Mouse (Mus musculus) myocyte (in vitro differentiated cells): ENCODE results near the gene Cplx3. TPM values are rescaled to one million over a fixed set of nuclear protein-coding genes. Genes with fewer than 3 reads are reported as not detected.
A peak's percentile ranks its signal among the peaks of the same experiment; 100 is the strongest.

ENCODE experiments used
- H3K27me3 ChIP-seq: one replicate; pipeline ENCODE4 v1.6.1; 2011; ENCODE audit not compliant: control insufficient read depth, insufficient read depth, insufficient read length
- H3K36me3 ChIP-seq: one replicate; pipeline ENCODE4 v1.6.1; 2011; ENCODE audit not compliant: control insufficient read depth, insufficient read depth
- H3K4me2 ChIP-seq: one replicate; pipeline ENCODE4 v1.6.1; 2011; ENCODE audit warnings: low read depth, control low read depth
- H3K4me3 ChIP-seq: one replicate; pipeline ENCODE4 v1.5.1; 2011; ENCODE audit warnings: mild to moderate bottlenecking, control low read depth, moderate library complexity
- H3K79me2 ChIP-seq: one replicate; pipeline ENCODE4 v1.6.1; 2011; ENCODE audit not compliant: control insufficient read depth, insufficient read depth
- H3ac ChIP-seq: one replicate; pipeline ENCODE4 v1.6.1; 2011; ENCODE audit not compliant: control insufficient read depth, insufficient read length
- CEBPB ChIP-seq: IDR thresholded peaks from 2 replicates; pipeline ENCODE4 v1.6.1; 2011; ENCODE audit warnings: mild to moderate bottlenecking, moderate library complexity; ENCODE audit not compliant: poor library complexity, insufficient read depth, severe bottlenecking
- E2F4 ChIP-seq: IDR thresholded peaks from one replicate; pipeline ENCODE4 v1.6.1; 2011; ENCODE audit warnings: mild to moderate bottlenecking, control low read depth, moderate library complexity; ENCODE audit not compliant: insufficient read depth
- MAX ChIP-seq: IDR thresholded peaks from one replicate; pipeline ENCODE4 v1.6.1; 2011; ENCODE audit warnings: low read depth, mild to moderate bottlenecking, control low read depth
- MYOD1 ChIP-seq, 3 experiments: IDR thresholded peaks; one replicate each; pipeline ENCODE4 v1.6.1; 2011; ENCODE audit warnings: control low read depth in 2 of 3, low read depth in 2 of 3, mild to moderate bottlenecking in 2 of 3, moderate library complexity in 1 of 3; ENCODE audit not compliant: insufficient read length in 2 of 3, control insufficient read depth in 1 of 3
- MYOG ChIP-seq, 3 experiments: IDR thresholded peaks; one replicate each; pipeline ENCODE4 v1.6.1; 2011; ENCODE audit warnings: control low read depth in 2 of 3, low read depth in 2 of 3, mild to moderate bottlenecking in 2 of 3; ENCODE audit not compliant: insufficient read length in 2 of 3, control insufficient read depth in 1 of 3, insufficient read depth in 1 of 3
- POLR2A ChIP-seq: IDR thresholded peaks from one replicate; pipeline ENCODE4 v1.6.1; 2011; ENCODE audit warnings: low read depth, mild to moderate bottlenecking, control low read depth, moderate library complexity; ENCODE audit not compliant: insufficient read length
- POLR2AphosphoS2 ChIP-seq: IDR thresholded peaks from one replicate; pipeline ENCODE4 v1.6.1; 2011; ENCODE audit warnings: low read depth, control low read depth; ENCODE audit not compliant: insufficient read length
- REST ChIP-seq: IDR thresholded peaks from one replicate; pipeline ENCODE4 v1.6.1; 2011; ENCODE audit warnings: mild to moderate bottlenecking, control low read depth, moderate library complexity; ENCODE audit not compliant: insufficient read depth, insufficient read length
- SRF ChIP-seq: IDR thresholded peaks from one replicate; pipeline ENCODE4 v1.6.1; 2011; ENCODE audit warnings: low read depth; ENCODE audit not compliant: control insufficient read depth, insufficient read length
- TCF12 ChIP-seq: IDR thresholded peaks from one replicate; pipeline ENCODE4 v1.6.1; 2011; ENCODE audit warnings: mild to moderate bottlenecking, control low read depth; ENCODE audit not compliant: poor library complexity, insufficient read depth, severe bottlenecking
- TCF3 ChIP-seq: IDR thresholded peaks from one replicate; pipeline ENCODE4 v1.6.1; 2011; ENCODE audit warnings: low read depth, control low read depth; ENCODE audit not compliant: insufficient read length
- USF1 ChIP-seq: IDR thresholded peaks from one replicate; pipeline ENCODE4 v1.6.1; 2011; ENCODE audit warnings: low read depth, mild to moderate bottlenecking, control low read depth, moderate library complexity
- polyA plus RNA-seq: library from polyadenylated mRNA; unstranded; fragments of >200 nt; fragmentation: generic; extraction: Trizol; gene quantifications from one replicate; pipeline ENCODE4 v1.2.1, GENCODE M21; 2012; ENCODE audit warnings: missing spikeins

The Cplx3 gene
- polyA plus RNA-seq, 1 experiment = 0.23 TPM

DNA sequence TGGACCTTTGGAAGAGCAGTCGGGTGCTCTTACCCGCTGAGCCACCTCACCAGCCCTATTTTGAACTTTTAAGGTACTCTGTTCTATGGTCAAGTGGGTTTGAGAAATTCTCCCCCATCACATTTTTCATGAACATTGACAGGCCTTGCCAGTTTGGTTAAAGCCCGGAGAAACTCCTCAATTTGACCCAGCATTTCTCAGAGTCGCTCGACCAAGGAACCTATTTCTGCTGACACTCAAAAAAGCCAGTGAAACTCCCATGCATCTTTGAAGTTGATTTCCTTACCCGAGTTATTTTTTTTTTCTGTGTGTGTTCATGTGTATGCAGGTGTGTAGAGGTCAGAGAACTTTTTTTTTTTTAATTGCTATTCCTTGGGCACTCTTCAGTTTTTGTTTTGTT, 41.5 kb downstream of the Cplx3 start:
- Histone ChIP-seq H3K4me2 (no peak overlapping the region), H3ac (no peak overlapping the region), H3K4me3 (no peak overlapping the region), H3K27me3 (no peaks in the 10 kb centered on the region), H3K36me3 (peaks cover 7% of the 10 kb centered on the region), H3K79me2 (peaks cover 41% of the 10 kb centered on the region)
- no peak for TF ChIP-seq SRF
- no peak for TF ChIP-seq CEBPB
- no peak for TF ChIP-seq USF1
- TF ChIP-seq TCF12 = no peak
- TF ChIP-seq REST = no peak
- TF ChIP-seq POLR2A = no peak
- TF ChIP-seq MYOD1 (IDR thresholded peaks at IDR 0.05; ENCODE audit: control insufficient read depth in 1 of 3, insufficient read length in 2 of 3, low read depth in 2 of 3) = no peak

DNA sequence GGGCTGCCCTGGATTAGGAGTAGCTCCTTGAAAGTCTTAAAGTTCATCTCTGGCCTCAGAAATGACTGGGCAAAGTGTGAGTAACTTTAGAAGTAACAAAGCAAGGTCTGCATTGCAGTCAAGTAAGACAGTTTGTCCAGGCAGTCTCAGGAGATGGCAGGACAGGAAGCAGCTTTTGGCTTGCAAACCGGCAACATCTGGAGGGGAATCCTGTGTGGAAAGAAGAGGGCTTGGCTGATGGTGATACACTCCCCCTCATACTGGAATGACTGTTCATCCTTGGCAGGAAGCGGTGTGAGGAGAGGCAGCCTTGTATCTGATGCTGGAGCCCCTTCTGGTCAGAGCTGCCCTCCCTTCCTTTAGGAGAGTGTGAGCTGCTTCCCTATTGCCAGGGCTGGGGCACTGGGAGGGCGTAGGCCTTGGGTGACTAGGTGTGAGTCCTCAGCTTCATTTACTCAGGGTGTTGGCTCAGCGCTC, 43.1 kb downstream of the Cplx3 start:
- peaks cover 41% of the 10 kb centered on the region for H3K79me2 ChIP-seq
- no peak overlapping the region for H3ac ChIP-seq
- H3K4me3 ChIP-seq = no peak overlapping the region
- no peak for TF ChIP-seq TCF12
- no peak for TF ChIP-seq MYOG (IDR thresholded peaks at IDR 0.05; ENCODE audit: control insufficient read depth in 1 of 3, insufficient read depth in 1 of 3, insufficient read length in 2 of 3, low read depth in 2 of 3)
- TF ChIP-seq CEBPB = no peak
- TF ChIP-seq POLR2AphosphoS2 = no peak
- TF ChIP-seq POLR2A = no peak
- TF ChIP-seq TCF3 = no peak
- no peak for TF ChIP-seq REST
- TF ChIP-seq MAX = no peak
- TF ChIP-seq E2F4 = no peak
- no peak for TF ChIP-seq USF1
- TF ChIP-seq SRF = no peak
- no peak for TF ChIP-seq MYOD1 (IDR thresholded peaks at IDR 0.05; ENCODE audit: control insufficient read depth in 1 of 3, insufficient read length in 2 of 3, low read depth in 2 of 3)
- no peaks in the 10 kb centered on the region for H3K36me3 ChIP-seq
- H3K27me3 ChIP-seq = no peaks in the 10 kb centered on the region
- H3K4me2 ChIP-seq = peak overlapping the region; percentile 89

DNA sequence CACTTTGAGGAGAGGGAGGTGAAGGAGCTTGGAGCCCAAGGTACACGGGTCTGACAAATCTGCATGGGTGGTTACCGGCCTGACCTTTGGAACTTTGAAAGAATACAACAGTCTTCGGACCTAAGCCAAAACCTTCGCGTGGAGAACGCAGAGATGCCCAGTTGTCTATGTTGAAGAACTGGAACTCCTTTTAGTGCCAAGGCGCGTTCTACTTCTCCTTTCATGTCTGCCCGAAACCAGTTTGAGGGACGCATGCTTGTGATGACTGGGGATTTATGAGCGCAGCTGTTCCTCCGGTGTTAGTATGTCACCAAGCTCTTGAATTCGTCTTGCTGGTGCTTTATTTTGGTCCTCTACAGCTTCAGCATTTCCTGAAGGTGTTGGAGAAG, 44.4 kb downstream of the Cplx3 start:
- H3K4me3 ChIP-seq = peak overlapping the region; percentile 57
- H3K27me3 ChIP-seq = no peaks in the 10 kb centered on the region
- H3K36me3 ChIP-seq = no peaks in the 10 kb centered on the region
- TF ChIP-seq TCF12 (peak; percentile 70), MYOD1 (IDR thresholded peaks at IDR 0.05; ENCODE audit: control insufficient read depth in 1 of 3, insufficient read length in 2 of 3, low read depth in 2 of 3) (peak; percentile 87 to 92 (median 90)), USF1 (no peak), MYOG (IDR thresholded peaks at IDR 0.05; ENCODE audit: control insufficient read depth in 1 of 3, insufficient read depth in 1 of 3, insufficient read length in 2 of 3, low read depth in 2 of 3) (peak in 2 of 3 experiments; percentile 65 to 70)
- peak overlapping the region; percentile 89 for H3K4me2 ChIP-seq
- peaks cover 40% of the 10 kb centered on the region for H3K79me2 ChIP-seq
- peak overlapping the region; percentile 43 for H3ac ChIP-seq

DNA sequence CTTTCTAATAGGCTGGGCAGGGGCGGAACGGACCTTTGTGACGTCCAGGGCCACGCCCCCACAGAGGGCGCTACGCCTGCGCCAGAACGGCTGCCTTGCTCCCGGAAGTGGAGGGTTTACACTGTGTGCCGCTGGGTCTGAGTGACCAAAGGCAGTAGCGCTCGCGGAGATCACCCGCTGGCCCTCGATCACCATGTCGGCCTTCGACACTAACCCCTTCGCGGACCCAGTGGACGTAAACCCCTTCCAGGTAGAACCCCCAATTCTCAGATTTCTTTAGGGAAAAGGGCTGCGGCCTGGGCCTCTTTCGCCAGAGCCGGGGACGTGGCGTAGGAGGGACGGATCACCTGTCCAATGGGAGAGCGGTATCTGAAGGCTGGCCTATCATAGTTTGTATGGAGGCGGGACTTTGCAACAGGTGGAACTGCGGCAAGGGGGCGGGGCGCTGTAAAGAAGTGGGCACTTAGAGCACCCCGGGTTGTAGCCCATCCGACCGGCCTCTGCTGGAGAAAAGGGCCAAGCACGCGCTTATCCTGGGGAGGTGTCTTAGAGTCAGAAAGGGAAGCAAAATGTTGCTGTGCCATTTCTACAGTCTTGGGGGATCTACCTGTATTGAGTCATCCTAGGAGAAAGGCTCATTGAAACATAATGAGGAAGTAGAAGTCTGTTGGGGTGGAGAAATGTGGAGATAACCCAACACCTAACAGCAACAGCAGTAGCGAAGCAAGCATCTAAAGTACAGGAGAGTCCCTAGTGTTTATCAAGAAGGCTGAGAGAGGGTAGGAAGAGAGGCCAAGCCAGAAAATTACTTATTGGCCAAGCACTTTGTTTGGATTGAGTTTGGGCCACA, 45.0 kb downstream of the Cplx3 start, which contains the start of gene Scamp2:
TSS of gene Scamp2 (plus strand) at position 83 of the 850 bp plus-strand sequence.
- H3K4me2 ChIP-seq = peak within 1 kb of the TSS; percentile 91
- TF ChIP-seq POLR2AphosphoS2 (peak; percentile 88), REST (no peak), MYOG (IDR thresholded peaks at IDR 0.05; ENCODE audit: control insufficient read depth in 1 of 3, insufficient read depth in 1 of 3, insufficient read length in 2 of 3, low read depth in 2 of 3) (peak; percentile 2 to 72 (median 17)), CEBPB (no peak), TCF3 (no peak), MYOD1 (IDR thresholded peaks at IDR 0.05; ENCODE audit: control insufficient read depth in 1 of 3, insufficient read length in 2 of 3, low read depth in 2 of 3) (peak in 1 of 3 experiments; percentile 70), MAX (no peak), USF1 (no peak), SRF (no peak), TCF12 (no peak), POLR2A (peak; percentile 86), E2F4 (no peak)
- H3K4me3 ChIP-seq = peak within 1 kb of the TSS; percentile 57

DNA sequence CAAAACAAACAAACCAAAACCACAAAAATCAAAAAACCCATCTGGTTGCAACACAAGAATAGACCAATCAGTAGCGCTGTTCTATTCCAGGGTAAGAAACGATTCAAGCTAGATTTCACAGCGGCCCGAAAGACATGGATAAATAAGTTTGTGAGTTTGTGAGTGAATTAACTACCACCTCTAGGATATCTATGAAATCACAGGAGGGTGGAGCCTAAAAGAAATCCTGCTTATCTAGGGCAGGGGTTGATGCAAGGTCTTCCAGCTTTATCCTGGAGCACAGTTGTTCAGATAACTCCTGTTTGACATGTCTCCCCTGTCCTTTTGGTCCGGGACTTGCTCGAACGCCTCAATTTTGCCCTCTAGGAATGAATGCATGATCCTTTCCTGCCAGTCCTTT, 45.8 kb downstream of the Cplx3 start:
- Histone ChIP-seq H3ac (no peak overlapping the region), H3K27me3 (no peaks in the 10 kb centered on the region), H3K36me3 (no peaks in the 10 kb centered on the region), H3K4me2 (peak overlapping the region; percentile 91), H3K79me2 (peaks cover 33% of the 10 kb centered on the region), H3K4me3 (peak overlapping the region; percentile 57)
- no peak for TF ChIP-seq POLR2A
- no peak for TF ChIP-seq SRF
- TF ChIP-seq MYOG (IDR thresholded peaks at IDR 0.05; ENCODE audit: control insufficient read depth in 1 of 3, insufficient read depth in 1 of 3, insufficient read length in 2 of 3, low read depth in 2 of 3) = no peak
- TF ChIP-seq POLR2AphosphoS2 = no peak
- no peak for TF ChIP-seq REST
- TF ChIP-seq TCF3 = no peak
- no peak for TF ChIP-seq MYOD1 (IDR thresholded peaks at IDR 0.05; ENCODE audit: control insufficient read depth in 1 of 3, insufficient read length in 2 of 3, low read depth in 2 of 3)
- TF ChIP-seq CEBPB = no peak
- no peak for TF ChIP-seq USF1
- no peak for TF ChIP-seq E2F4
- TF ChIP-seq TCF12 = no peak
- no peak for TF ChIP-seq MAX

More for the DNA sequence above, 45.0 kb downstream of the Cplx3 start, which contains the start of gene Scamp2:
- H3K36me3 ChIP-seq = no peaks in the 10 kb centered on the region
- peaks cover 34% of the 10 kb centered on the region for H3K79me2 ChIP-seq
- peak within 1 kb of the TSS; percentile 43 for H3ac ChIP-seq
- no peaks in the 10 kb centered on the region for H3K27me3 ChIP-seq
